Mouse (Mus musculus) MEL (cell line): ENCODE measurements at regions not wholly inside any gene's neighbourhood (a gene's known extent, or its start where the extent isn't known, plus 50 kb on each side); places are given as distances from the start of the nearest gene placed in this dataset.

Experiments used
- SMC3 ChIP-seq: IDR thresholded peaks from 2 replicates; pipeline ENCODE4 v1.6.1; 2011; ENCODE audit warnings: low read depth, low read length, improper control_type of control experiment
- TBP ChIP-seq: IDR thresholded peaks from 2 replicates; pipeline ENCODE4 v1.8.0; 2011; ENCODE audit warnings: low read depth, low read length, improper control_type of control experiment

DNA sequence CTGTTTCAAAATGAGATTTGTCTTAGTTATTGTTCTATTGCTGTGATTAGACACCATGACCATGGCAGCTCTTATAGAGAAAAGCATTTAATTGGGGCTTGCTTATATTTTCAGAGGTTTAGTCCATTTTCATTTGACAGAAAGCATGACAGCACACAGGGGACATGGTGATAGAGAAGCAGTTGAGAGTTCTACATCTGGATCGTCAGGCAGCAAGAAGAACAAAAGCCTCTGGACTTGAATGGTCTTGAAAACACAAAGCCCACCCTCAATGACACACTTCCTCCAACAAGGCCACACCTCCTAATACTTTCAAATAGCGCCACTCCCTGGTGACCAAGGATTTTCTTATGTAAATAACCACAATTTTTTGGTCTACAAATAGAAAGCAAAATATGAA is 1250.5 kb downstream of the Hace1 start:
- TF ChIP-seq SMC3, result 0 out of 2 replicates have a peak, but pooled peaks have one; percentile 9
- TF ChIP-seq TBP, result no peak
